Mouse (Mus musculus): ENCODE measurements around the gene Usp47. TPM values are rescaled to one million over a fixed set of nuclear protein-coding genes. Genes with fewer than 3 reads are reported as not detected.

Usp47 gene
- total and polyA plus RNA-seq, 3 experiments, result 6.4 to 95.9 (median 88.4) TPM

GRCm38 (mm10) chr7:112138168-112138508 is 114.8 kb downstream of the Usp47 start:
- no peaks in the 10 kb centered on the region for H3K4me1 ChIP-seq (ENCODE audit: insufficient read depth, low read depth, low read length)
- TF ChIP-seq GATA2 (IDR thresholded peaks at IDR 0.05; ENCODE audit: borderline replicate concordance, low read depth, low read length) (no peak), TAL1 (conservative IDR thresholded peaks at IDR 0.05; ENCODE audit: low read depth, low read length) (no peak), POLR2AphosphoS5 (IDR thresholded peaks at IDR 0.05; ENCODE audit: insufficient replicate concordance, low read depth, low read length) (no peak), CTCF (IDR thresholded peaks at IDR 0.05; ENCODE audit: low read depth, low read length) (no peak), GATA1 (IDR thresholded peaks at IDR 0.05; ENCODE audit: borderline replicate concordance, low read length) (no peak)
- no peak for ATAC-seq (ENCODE audit: extremely low read depth, insufficient number of reproducible peaks, low FRiP score, poor library complexity, severe bottlenecking)

GRCm38 (mm10) chr7:112138509-112139405 is 115.5 kb downstream of the Usp47 start:
- no peak overlapping the region for H3K4me3 ChIP-seq (ENCODE audit: low read depth, low read length)
- H3K9me3 ChIP-seq (replicated peaks), result 0 out of 2 replicates have a peak, but pooled peaks cover 4% of the 10 kb centered on the region
- DNase-seq (ENCODE audit: low spot score) (no peak), ATAC-seq (ENCODE audit: extremely low read depth, insufficient number of reproducible peaks, low FRiP score, poor library complexity, severe bottlenecking) (no peak)
- TF ChIP-seq GATA2 (IDR thresholded peaks at IDR 0.05; ENCODE audit: borderline replicate concordance, low read depth, low read length) (no peak), TAL1 (conservative IDR thresholded peaks at IDR 0.05; ENCODE audit: low read depth, low read length) (no peak), GATA1 (IDR thresholded peaks at IDR 0.05; ENCODE audit: borderline replicate concordance, low read length) (no peak), POLR2AphosphoS5 (IDR thresholded peaks at IDR 0.05; ENCODE audit: insufficient replicate concordance, low read depth, low read length) (no peak), CTCF (IDR thresholded peaks at IDR 0.05; ENCODE audit: low read depth, low read length) (no peak)
- H3K36me3 ChIP-seq (replicated peaks), result no peaks in the 10 kb centered on the region
- no peaks in the 10 kb centered on the region for H3K27me3 ChIP-seq (ENCODE audit: insufficient read depth, low read length)
- no peaks in the 10 kb centered on the region for H3K4me1 ChIP-seq (ENCODE audit: insufficient read depth, low read depth, low read length)

More at GRCm38 (mm10) chr7:112138168-112138508, 114.8 kb downstream of the Usp47 start:
- 0 out of 2 replicates have a peak, but pooled peaks cover 5% of the 10 kb centered on the region for H3K9me3 ChIP-seq (replicated peaks)
- DNase-seq (ENCODE audit: low spot score), result no peak
- H3K27me3 ChIP-seq (ENCODE audit: insufficient read depth, low read length), result no peaks in the 10 kb centered on the region
- no peak overlapping the region for H3K4me3 ChIP-seq (ENCODE audit: low read depth, low read length)
- no peaks in the 10 kb centered on the region for H3K36me3 ChIP-seq (replicated peaks)

GRCm38 (mm10) chr7:112140725-112141124 is 117.4 kb downstream of the Usp47 start:
- no peaks in the 10 kb centered on the region; the same call in 1 of the 2 replicates for H3K9me3 ChIP-seq (replicated peaks)
- no peak for DNase-seq (ENCODE audit: low spot score)
- TF ChIP-seq CTCF (IDR thresholded peaks at IDR 0.05; ENCODE audit: low read depth, low read length), result no peak
- TF ChIP-seq GATA1 (IDR thresholded peaks at IDR 0.05; ENCODE audit: borderline replicate concordance, low read length), result no peak
- no peak for TF ChIP-seq GATA2 (IDR thresholded peaks at IDR 0.05; ENCODE audit: borderline replicate concordance, low read depth, low read length)
- no peak for TF ChIP-seq TAL1 (conservative IDR thresholded peaks at IDR 0.05; ENCODE audit: low read depth, low read length)
- no peak for TF ChIP-seq POLR2AphosphoS5 (IDR thresholded peaks at IDR 0.05; ENCODE audit: insufficient replicate concordance, low read depth, low read length)
- ATAC-seq (ENCODE audit: extremely low read depth, insufficient number of reproducible peaks, low FRiP score, poor library complexity, severe bottlenecking), result no peak
- no peak overlapping the region for H3K4me3 ChIP-seq (ENCODE audit: low read depth, low read length)
- H3K36me3 ChIP-seq (replicated peaks), result no peaks in the 10 kb centered on the region
- H3K27me3 ChIP-seq (ENCODE audit: insufficient read depth, low read length), result no peaks in the 10 kb centered on the region
- H3K4me1 ChIP-seq (ENCODE audit: insufficient read depth, low read depth, low read length), result no peaks in the 10 kb centered on the region

- ATAC-seq (ENCODE audit: extremely low read depth, insufficient number of reproducible peaks, low FRiP score, poor library complexity, severe bottlenecking), result no peak
- no peak overlapping the region for H3K4me3 ChIP-seq (ENCODE audit: low read depth, low read length)
- H3K27me3 ChIP-seq (ENCODE audit: insufficient read depth, low read length), result no peaks in the 10 kb centered on the region
- TF ChIP-seq POLR2AphosphoS5 (IDR thresholded peaks at IDR 0.05; ENCODE audit: insufficient replicate concordance, low read depth, low read length) (no peak), CTCF (IDR thresholded peaks at IDR 0.05; ENCODE audit: low read depth, low read length) (no peak), GATA1 (IDR thresholded peaks at IDR 0.05; ENCODE audit: borderline replicate concordance, low read length) (no peak), TAL1 (conservative IDR thresholded peaks at IDR 0.05; ENCODE audit: low read depth, low read length) (no peak), GATA2 (IDR thresholded peaks at IDR 0.05; ENCODE audit: borderline replicate concordance, low read depth, low read length) (no peak)
- no peaks in the 10 kb centered on the region for H3K4me1 ChIP-seq (ENCODE audit: insufficient read depth, low read depth, low read length)
- H3K36me3 ChIP-seq (replicated peaks), result no peaks in the 10 kb centered on the region
- no peaks in the 10 kb centered on the region; the same call in 1 of the 2 replicates for H3K9me3 ChIP-seq (replicated peaks)
- no peak for DNase-seq (ENCODE audit: low spot score)
These were observed 119.3 kb downstream of the Usp47 start for GRCm38 (mm10) chr7:112142616-112143015.

- Histone ChIP-seq H3K4me1 (ENCODE audit: insufficient read depth, low read depth, low read length) (no peaks in the 10 kb centered on the region), H3K4me3 (ENCODE audit: low read depth, low read length) (no peak overlapping the region), H3K27me3 (ENCODE audit: insufficient read depth, low read length) (no peaks in the 10 kb centered on the region), H3K9me3 (replicated peaks) (no peaks in the 10 kb centered on the region; the same call in 1 of the 2 replicates), H3K36me3 (replicated peaks) (no peaks in the 10 kb centered on the region)
- ATAC-seq (ENCODE audit: extremely low read depth, insufficient number of reproducible peaks, low FRiP score, poor library complexity, severe bottlenecking), result no peak
- DNase-seq (ENCODE audit: low spot score), result no peak
- no peak for TF ChIP-seq POLR2AphosphoS5 (IDR thresholded peaks at IDR 0.05; ENCODE audit: insufficient replicate concordance, low read depth, low read length)
- TF ChIP-seq CTCF (IDR thresholded peaks at IDR 0.05; ENCODE audit: low read depth, low read length), result no peak
- no peak for TF ChIP-seq GATA2 (IDR thresholded peaks at IDR 0.05; ENCODE audit: borderline replicate concordance, low read depth, low read length)
- no peak for TF ChIP-seq GATA1 (IDR thresholded peaks at IDR 0.05; ENCODE audit: borderline replicate concordance, low read length)
- TF ChIP-seq TAL1 (conservative IDR thresholded peaks at IDR 0.05; ENCODE audit: low read depth, low read length), result no peak
These were observed 119.8 kb downstream of the Usp47 start for GRCm38 (mm10) chr7:112143090-112143500.

GRCm38 (mm10) chr7:112143978-112144377 is 120.7 kb downstream of the Usp47 start:
- Histone ChIP-seq H3K4me1 (ENCODE audit: insufficient read depth, low read depth, low read length) (no peaks in the 10 kb centered on the region), H3K36me3 (replicated peaks) (no peaks in the 10 kb centered on the region), H3K9me3 (replicated peaks) (no peaks in the 10 kb centered on the region; the same call in 1 of the 2 replicates), H3K27me3 (ENCODE audit: insufficient read depth, low read length) (no peaks in the 10 kb centered on the region), H3K4me3 (ENCODE audit: low read depth, low read length) (no peak overlapping the region)
- no peak for TF ChIP-seq TAL1 (conservative IDR thresholded peaks at IDR 0.05; ENCODE audit: low read depth, low read length)
- ATAC-seq (ENCODE audit: extremely low read depth, insufficient number of reproducible peaks, low FRiP score, poor library complexity, severe bottlenecking), result no peak
- no peak for DNase-seq (ENCODE audit: low spot score)

Measured in G1E (cell line).